Mouse (Mus musculus): ENCODE data around the gene Suclg2.

Suclg2 gene

DNA sequence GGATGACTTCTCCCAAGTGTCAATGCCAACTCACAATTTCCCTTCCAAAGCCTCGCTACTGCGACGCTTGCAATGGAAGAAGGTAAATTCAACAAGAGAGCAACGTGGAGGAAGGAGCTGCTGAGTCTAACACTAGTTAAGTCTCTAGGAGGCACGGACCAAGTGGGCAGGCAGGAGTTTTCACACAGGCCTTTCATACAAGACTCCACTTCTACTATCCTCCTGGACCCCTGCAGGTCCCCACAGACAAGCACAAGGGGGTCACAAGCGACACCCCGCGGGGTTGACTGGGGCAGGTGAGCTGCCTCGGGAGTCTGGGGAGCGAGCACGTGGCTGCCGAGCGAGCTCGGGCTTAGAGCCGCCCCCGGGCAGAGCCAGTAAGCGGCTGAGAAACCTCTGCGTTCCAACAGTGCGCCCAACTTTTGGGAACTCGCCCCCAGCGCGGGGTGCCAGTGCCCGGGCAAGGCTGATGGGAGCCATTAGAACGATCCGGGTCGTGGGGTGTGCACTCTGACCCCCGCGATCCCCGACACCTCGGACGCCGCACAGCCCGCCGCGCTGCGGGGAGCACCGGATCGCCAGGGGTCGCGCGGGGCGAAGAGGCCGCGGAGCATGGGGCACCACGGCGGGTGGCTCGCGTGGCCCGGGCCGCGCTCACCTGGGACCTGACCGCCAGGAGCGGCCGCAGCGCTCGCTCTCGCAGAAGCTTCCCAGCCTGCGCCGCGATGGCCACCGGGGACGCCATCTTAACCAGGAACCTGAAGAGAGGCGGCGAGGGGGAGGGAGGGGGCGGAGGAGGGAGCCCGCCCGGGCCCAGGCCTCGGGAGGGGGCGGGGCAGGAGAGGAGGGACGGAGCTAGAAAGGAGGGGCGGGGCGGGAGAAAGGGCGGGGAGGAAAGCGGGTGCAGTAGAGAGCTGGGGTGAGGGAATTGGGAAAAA is at the start of gene Suclg2:
Gene Suclg2 (minus strand): TSS at position 770 of the 938 bp plus-strand sequence.
- in situ Hi-C loops (cut with MboI), result loop anchor here (25.0 kb wide), 1 partner anchor 606 kb away; the partner anchor contains the start of gene Kbtbd8

DNA sequence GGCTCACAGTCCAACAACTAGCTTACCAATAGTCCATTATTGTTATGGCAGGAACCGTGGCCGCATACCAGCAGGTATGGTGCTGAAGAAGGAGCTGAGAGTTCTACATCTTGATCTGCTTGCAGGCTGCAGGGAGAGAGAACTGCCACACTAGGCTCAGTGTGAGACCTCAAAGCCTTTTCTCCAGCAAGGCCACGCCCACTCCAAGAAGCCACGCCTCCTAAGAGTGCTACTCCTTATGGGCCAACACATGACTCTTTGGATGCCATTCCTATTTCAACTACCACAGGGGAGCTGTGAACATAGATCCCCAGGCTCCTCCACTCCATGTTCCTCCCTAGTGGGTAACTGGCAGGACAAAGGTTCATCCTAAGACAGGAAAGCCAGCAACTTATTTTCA is 48.0 kb upstream of the Suclg2 start:
- in situ Hi-C loops (cut with MboI), result no loop called here

DNA sequence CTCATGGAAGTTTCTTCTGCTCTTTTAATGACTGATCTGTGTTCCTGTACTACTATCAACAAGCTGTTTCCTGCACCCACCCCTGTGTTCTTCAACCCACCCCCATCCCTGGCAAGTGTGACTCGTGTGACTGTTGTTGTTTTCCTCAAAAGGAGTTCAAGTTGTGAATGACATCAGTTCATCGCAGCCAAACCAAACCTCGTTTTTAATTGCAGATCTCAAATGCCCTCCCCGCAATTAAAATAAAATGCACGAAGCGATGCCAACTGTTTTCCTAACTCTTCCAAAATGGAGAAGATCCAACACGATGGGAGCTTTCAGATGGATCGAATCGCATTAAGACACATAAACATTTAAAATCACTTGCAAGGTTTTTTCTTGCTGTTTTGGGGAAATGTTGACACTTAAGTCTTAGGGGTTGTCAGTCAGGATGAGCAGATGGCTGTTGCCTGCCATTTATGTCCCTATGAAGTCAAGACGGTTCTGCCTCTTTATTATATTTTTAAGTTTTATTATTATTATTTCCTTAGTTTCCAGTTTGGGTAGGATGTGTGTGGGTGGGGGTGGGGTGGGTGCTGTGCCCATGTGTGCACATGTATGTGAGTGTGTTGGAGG is 41.1 kb upstream of the Suclg2 start:
- in situ Hi-C loops (cut with MboI), result no loop called here

DNA sequence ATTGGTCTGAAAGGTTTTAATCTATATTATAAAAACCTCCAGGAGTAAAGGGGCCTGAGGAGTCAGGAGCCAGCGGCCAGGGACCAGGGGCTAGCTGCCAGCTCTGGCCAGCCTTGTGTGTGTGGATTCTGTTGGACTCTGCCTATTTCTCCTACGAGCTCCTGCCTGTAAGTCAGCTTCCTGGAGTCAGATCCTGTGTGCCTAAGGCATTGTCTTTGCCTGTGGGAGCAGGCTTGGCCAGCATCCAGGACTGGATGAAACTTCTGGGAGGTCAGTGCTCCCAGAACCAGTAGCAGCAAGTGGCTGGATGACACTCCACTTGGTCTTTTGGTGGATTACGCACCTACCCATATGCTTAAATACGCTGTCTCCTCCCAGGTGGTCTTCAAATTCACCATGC is 23.8 kb upstream of the Suclg2 start:
- in situ Hi-C loops (cut with MboI), result no loop called here

DNA sequence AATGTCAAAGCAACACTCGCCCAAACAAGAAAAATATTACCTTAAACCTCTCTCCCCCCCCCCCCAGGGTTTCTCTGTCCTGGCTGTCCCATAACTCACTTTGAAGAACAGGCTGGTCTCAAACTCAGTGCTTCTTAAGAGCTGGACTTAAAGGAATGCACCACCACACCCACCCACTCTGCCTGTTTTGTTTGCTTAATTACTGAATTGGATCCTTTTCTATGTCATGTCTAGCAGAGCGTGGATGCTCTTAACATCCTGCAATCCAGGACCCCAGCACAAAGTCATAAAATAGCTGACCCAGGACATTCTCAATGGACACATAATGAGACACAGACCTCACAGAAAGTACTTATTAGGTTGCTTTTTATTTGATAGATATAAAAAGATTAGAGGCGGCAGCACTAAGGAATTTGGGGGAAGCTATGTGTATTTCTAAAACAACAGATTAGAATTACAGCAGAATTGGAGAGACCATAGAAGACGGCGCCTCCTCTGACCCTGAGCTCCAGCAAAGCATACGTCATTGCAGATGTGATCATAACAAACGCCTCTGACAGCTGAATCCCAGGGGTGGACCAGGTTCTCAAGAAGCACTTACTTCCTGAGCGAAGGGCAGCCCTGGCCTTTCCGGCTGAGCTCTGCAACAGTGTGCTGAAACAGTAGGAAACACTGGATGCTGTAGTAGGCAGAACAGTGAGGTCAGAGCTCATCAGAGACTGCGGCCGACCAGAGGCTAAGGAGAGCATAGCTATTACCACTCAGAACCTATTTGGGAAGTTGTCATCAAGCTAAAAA is 13.2 kb upstream of the Suclg2 start:
- in situ Hi-C loops (cut with MboI), result no loop called here

DNA sequence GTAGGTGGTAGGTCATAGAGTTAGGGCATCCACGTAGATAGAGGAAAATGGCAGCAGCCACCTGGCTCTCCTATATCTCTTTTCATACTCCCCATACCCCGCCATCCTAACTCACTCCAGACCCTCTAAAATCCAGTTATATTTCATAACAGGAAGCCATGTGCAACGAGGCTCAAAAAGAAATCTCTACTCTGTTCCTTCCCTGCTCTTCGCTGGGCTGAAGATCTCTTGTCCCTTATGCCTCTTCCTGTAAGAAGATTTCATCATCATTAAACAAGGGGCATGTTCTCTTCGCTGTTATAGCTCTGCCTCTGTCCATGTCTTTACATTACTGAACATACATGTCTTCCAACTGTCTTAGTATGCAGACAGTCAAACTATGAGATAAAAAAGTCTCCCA is 10.8 kb upstream of the Suclg2 start:
- in situ Hi-C loops (cut with MboI), result no loop called here

DNA sequence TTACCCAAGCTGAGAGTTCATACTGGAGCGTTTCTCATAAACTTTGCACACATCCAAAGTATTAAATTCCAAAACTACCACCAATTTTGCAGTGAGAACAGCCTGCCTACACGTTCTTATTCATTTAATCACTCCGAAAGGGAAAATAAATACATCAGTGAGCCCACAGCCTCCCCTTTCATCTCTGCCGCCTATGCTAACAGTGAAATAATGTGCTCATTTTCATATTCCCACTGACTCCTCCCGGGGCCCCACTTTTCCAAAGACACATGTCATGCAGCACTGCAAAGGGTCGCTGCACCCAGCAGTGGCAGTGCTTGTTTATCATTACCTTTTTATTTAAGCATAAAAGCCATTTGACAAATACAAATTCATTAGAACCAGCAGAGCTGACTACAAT is 6.7 kb upstream of the Suclg2 start:
- in situ Hi-C loops (cut with MboI), result no loop called here

DNA sequence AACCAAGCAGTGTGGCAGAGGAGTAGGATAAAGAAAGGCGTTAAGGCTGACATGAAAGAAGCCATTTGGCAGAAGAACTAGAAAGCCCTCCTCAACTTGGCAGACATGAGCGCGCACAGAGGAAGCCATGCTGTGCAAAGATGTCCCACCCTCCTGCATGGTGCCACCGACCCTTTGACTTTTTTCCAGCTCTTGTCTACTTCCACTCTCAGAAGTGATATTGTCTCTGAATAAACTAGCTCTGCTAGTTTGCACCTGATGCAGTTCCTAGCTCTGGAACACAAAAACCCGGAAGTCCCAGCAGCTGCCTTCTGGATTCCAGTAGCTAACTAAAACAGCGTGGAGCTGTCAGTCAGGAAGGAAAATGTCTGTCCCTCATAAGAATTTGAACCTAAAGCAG is 4.8 kb upstream of the Suclg2 start:
- in situ Hi-C loops (cut with MboI), result loop anchor here (25.0 kb wide), 1 partner anchor 611 kb away; the partner anchor contains the start of gene Kbtbd8

DNA sequence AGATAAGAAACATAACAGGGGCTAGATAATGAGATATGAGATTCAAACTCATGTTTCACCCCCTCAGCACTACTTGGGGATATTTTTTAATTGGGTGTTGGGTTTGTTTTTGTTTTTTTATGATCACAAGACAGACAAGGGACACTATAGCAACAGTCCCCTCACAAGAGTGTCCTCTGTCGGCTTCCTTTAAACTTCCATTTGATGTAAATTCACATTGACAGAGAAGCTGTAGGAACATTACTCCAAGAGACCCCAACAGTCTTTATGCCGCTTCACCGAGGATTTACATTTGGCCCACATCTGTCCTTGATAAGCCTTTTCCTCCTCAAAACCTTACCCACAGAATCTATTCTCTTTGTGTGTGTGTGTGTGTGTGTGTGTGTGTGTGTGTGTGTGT is 1.2 kb upstream of the Suclg2 start:
- in situ Hi-C loops (cut with MboI), result loop anchor here (25.0 kb wide), 1 partner anchor 607 kb away; the partner anchor contains the start of gene Kbtbd8

DNA sequence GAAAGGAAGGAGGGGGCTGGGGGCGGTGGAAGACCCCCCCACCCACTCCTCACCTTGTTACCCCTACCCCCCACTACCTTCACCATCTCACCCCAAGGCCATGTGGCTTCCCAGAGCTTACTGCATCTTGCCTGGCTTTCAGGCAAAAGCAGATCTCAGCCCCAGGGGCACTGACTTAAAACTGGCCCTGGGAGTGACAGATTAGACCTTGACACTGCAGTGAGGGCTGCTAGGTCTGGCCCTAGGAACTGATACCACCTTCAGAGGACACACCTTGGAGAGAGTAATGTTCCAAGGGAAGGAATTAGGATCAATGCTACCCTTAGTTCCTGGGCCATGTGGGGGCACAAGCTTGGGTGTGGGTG is 351 bp upstream of the Suclg2 start:
- in situ Hi-C loops (cut with MboI), result loop anchor here (25.0 kb wide), 1 partner anchor 607 kb away; the partner anchor contains the start of gene Kbtbd8

DNA sequence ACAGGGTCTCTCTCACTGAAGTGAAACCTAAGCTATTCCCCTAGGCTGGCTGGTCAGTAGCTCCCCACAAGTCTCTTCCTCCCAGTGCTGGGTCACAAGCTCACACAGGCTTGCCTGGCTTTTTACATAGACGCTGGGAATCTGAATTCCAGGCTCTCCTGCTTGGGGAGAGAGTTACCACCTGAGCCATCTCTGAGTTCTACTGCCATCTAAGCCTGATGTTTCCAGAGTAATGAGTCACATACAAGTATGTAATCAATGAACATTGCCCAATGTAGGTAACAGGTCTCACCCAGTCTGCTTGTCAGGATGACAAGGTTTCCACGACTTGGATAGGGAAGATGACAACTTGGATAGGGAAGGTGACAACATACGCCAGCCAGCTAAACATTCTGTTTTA is 1.5 kb downstream of the Suclg2 start:
- in situ Hi-C loops (cut with MboI), result loop anchor here (25.0 kb wide), 1 partner anchor 605 kb away; the partner anchor contains the start of gene Kbtbd8

DNA sequence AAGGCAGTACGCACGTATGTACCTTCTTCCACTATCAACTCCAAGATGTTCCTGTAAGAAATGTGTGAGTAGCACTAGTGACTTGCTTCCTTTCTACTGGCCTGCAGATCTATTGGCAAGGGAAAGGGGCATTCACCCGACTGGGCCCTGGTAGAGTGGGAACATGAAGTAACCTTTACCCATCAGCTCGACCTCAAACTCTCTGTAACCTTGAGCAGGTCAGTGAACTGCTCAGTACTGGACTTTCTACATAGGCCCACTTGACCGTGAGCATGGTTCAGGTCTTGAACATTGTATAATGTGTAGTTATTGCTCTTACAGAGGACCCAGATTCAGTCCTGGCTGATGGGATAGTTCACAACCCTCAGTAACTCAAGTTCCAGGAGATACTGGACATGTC is 2.1 kb downstream of the Suclg2 start:
- in situ Hi-C loops (cut with MboI), result loop anchor here (25.0 kb wide), 1 partner anchor 604 kb away; the partner anchor contains the start of gene Kbtbd8

DNA sequence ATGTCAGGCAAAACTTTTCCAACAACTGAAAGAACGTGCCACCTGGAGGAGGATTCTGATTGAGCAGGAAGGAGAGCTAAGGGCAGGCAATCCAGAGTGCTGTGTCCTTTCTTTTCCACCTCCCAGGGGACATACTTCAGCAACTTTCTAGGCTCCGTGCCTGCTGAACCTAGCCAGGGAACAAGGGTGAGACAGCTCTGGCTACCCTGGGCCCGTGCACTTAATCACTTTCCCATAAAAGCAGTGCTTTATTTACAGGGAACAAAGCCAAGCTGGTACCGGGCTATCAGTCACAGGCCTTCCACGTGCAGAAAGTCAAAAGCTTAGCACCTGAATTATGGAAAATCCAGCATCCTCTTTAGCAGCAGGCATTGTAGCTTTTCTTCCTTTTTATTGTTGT is 5.4 kb downstream of the Suclg2 start:
- in situ Hi-C loops (cut with MboI), result loop anchor here (25.0 kb wide), 1 partner anchor 601 kb away; the partner anchor contains the start of gene Kbtbd8

DNA sequence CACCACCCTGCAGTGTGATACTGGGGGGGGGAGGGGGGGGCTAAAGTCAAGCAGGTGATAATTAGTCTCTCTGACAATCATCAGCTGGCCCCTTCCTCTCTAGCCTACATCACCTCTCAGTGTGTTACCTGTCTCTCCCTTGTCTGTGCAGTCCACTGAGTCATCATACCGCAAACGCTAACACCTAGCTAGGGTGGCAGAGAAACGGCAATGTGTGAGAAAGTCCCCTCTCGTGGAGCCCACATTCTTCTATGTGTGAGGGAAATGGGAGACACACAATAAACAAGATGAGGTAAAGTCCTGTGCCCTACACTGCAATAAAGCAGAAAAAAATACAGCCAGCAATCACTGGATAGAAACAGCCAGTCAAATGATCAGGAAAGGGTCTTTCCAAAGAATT is 6.5 kb downstream of the Suclg2 start:
- in situ Hi-C loops (cut with MboI), result loop anchor here (25.0 kb wide), 1 partner anchor 600 kb away; the partner anchor contains the start of gene Kbtbd8

DNA sequence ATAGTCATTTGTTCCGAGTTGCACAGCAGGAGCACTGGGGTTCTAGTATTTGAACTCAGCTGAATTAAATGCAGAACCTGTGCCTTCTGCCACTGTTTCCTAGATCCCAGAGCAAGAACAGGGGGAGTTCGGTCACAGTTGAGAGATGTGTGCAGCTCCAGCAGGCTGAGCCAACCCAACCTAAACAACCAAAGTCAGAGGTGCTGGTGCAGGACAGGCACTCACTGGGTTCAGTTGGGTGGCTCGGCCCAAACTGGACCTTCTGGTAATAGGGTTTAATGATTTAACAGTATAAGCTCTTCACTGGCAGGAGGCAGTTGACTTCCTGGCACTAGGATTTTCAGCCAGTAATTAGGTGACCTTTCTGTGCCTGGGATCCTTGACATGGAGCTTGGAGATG is 6.9 kb downstream of the Suclg2 start:
- in situ Hi-C loops (cut with MboI), result loop anchor here (25.0 kb wide), 1 partner anchor 599 kb away; the partner anchor contains the start of gene Kbtbd8

DNA sequence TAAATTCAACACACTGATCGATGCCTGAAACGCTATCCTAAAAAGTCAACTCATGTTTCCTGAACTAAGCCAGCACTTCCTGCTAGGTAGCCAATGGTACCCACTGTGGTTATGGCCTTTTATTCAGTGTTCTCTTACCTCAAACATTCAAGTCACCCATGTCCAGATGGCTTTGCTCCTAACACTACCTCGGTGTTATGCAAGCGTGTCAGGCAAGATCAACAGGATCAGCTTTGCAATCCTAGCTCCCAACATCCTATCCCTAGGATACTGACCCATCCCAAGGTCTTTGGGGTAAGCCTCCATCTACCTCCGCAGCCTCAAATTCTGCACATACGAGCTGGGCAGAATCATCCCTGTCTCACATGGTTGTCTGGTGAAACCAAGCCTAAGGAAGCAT is 7.7 kb downstream of the Suclg2 start:
- in situ Hi-C loops (cut with MboI), result loop anchor here (25.0 kb wide), 1 partner anchor 599 kb away; the partner anchor contains the start of gene Kbtbd8

DNA sequence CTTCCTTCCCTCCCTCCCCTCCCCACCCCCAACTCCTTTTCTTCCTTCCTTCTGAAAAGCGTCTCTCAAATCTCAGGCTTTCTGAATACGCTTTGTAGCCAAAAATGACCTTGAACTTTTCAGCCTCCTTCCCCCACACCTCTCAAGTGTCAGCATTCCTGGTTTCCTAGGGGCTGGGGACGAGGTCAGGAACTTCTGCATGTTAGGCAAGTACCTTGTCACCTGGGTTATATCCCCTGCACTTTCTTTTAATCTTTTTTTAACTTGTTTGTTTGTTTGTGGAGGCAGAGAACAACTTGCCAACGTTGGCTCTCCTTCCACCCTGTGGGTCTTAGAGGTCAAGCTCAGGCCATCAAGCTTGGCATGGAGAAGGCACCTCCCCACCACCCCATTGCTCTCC is 9.1 kb downstream of the Suclg2 start:
- in situ Hi-C loops (cut with MboI), result loop anchor here (25.0 kb wide), 1 partner anchor 597 kb away; the partner anchor contains the start of gene Kbtbd8

DNA sequence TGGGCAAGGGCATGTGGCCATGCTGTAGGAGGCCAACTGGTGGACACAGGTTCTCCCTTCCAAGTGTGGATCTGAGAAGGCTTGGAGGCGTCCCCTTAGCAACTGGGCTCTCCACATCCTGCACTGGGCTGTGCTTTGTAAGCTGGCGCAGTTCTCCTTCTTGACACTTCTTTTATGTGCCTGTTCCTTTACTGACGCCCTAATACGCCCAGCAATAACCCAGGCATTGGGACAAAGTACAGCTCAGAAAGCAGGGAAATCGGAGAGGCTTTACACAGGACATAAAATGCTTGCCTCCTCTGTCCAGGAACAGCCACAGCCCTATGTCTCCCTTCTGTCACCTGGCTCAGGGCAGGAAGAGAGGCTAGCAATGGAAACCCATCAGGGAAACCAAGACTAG is 9.5 kb downstream of the Suclg2 start:
- in situ Hi-C loops (cut with MboI), result loop anchor here (25.0 kb wide), 1 partner anchor 597 kb away; the partner anchor contains the start of gene Kbtbd8

DNA sequence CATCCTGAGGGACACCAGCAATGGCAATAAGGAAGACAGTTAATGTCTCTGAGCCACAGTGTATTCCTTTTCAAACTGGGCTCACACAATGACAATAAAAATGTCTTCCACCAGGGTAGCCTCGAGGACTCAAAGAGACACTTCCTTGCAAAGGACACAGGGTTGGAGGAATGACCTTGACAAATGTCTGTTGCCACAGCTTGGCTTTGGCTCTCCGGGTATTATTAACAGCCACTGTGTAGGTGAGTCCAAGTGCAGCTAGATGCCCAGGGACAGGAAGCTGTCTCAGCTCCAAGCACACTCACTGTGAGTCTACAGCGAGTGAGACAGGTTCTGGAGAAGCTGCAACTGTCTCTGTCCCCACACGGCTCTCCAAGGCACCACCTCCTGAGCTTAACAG is 14.0 kb downstream of the Suclg2 start:
- in situ Hi-C loops (cut with MboI), result loop anchor here (25.0 kb wide), 1 partner anchor 592 kb away; the partner anchor contains the start of gene Kbtbd8

DNA sequence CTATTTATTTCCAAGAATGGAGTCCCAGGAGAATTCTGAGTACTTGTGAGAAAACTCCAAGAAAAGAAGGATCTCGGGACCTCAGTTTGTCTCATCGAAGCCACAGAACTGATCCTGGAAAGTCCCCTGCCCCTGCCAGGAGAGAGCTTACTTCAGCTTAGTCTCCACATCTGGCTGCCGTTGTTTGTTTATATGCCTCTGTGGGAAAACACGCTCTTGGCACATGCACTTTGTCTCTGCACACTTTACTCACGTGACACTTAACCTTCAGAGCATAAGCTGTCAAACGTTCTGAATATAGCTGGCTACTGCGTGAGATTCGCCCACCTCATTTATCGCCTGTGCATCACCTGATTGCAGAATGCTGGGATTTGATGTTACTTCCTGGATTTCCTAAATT is 16.4 kb downstream of the Suclg2 start:
- in situ Hi-C loops (cut with MboI), result loop anchor here (25.0 kb wide), 1 partner anchor 590 kb away; the partner anchor contains the start of gene Kbtbd8

DNA sequence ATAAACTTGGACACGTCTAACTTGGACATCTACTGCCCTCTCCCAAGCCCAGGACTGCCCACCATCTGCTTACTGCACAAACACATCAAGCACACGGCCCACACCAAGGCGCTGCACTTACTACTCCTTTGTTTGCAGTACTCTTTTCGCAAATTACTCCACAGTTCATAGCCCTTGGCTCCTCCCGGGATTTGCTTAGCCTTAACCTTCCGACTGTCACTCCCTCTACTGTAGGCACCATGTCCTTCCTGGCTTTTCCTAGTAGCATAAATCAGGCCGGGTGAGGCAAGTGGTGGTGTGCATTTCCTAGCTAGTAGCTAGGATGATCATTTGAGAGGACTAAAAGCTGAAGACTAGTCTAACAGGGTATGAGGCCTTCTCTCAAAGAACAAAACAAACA is 16.8 kb downstream of the Suclg2 start:
- in situ Hi-C loops (cut with MboI), result loop anchor here (25.0 kb wide), 1 partner anchor 589 kb away; the partner anchor contains the start of gene Kbtbd8
